Mouse (Mus musculus) liver, postnatal 0 days (tissue): ENCODE data around the gene Alad. TPM values are rescaled to one million over a fixed set of nuclear protein-coding genes. Genes with fewer than 3 reads are reported as not detected.

Source experiments
- ATAC-seq: fragments of 200-750 bp; cut with Nextera tagmentation; 2 replicates; pipeline ENCODE4 v1.8.0; 2017; ENCODE audit warnings: mild to moderate bottlenecking, moderate library complexity
- DNase-seq: peaks from one replicate; pipeline ENCODE4 v3.0.0-alpha.2; 2016
- H3K27ac ChIP-seq: fragments of 300-500 bp; sonication (generic); 2 replicates; pipeline ENCODE4 v1.5.1; 2014; ENCODE audit warnings: antibody characterized with exemption, moderate library complexity, mild to moderate bottlenecking, low read depth
- H3K27me3 ChIP-seq: fragments of 300-500 bp; sonication (generic); 2 replicates; pipeline ENCODE4 v1.6.1; 2014; ENCODE audit warnings: low read length, control low read depth, mixed read lengths; ENCODE audit not compliant: insufficient read depth
- H3K36me3 ChIP-seq: fragments of 300-500 bp; sonication (generic); replicated peaks from 2 replicates; pipeline ENCODE4 v1.6.1; 2014; ENCODE audit warnings: mild to moderate bottlenecking, control low read depth, low read length, moderate library complexity, mixed read lengths; ENCODE audit not compliant: insufficient read depth
- H3K4me1 ChIP-seq: fragments of 300-500 bp; sonication (generic); 2 replicates; pipeline ENCODE4 v1.6.1; 2014; ENCODE audit warnings: antibody characterized with exemption, mild to moderate bottlenecking, control low read depth; ENCODE audit not compliant: insufficient read depth
- H3K4me2 ChIP-seq: fragments of 300-500 bp; sonication (generic); 2 replicates; pipeline ENCODE4 v1.6.1; 2014; ENCODE audit warnings: low read depth, mild to moderate bottlenecking, low read length, moderate library complexity, mixed read lengths
- H3K4me3 ChIP-seq: fragments of 300-500 bp; sonication (generic); 2 replicates; pipeline ENCODE4 v1.5.1; 2014; ENCODE audit warnings: low read depth, low read length
- H3K9ac ChIP-seq: fragments of 300-500 bp; sonication (generic); replicated peaks from 2 replicates; pipeline ENCODE4 v1.6.1; 2014; ENCODE audit warnings: mild to moderate bottlenecking, moderate library complexity
- H3K9me3 ChIP-seq: fragments of 300-500 bp; sonication (generic); 2 replicates; pipeline ENCODE4 v1.6.1; 2016; ENCODE audit warnings: mild to moderate bottlenecking, control low read depth, low read length, mixed read lengths
- CTCF ChIP-seq: sonication (generic); IDR thresholded peaks from 2 replicates; pipeline ENCODE4 v1.5.1; 2016; ENCODE audit warnings: antibody characterized with exemption, low read depth
- EP300 ChIP-seq: IDR thresholded peaks from 2 replicates; pipeline ENCODE4 v1.6.1; 2016; ENCODE audit warnings: antibody characterized with exemption, low read depth, mild to moderate bottlenecking
- WGBS: fragments of 180-500 bp; shearing (Covaris S2); extraction: QIAGEN DNeasy Blood & Tissue Kit; methylation state at CpG from one replicate; pipeline ENCODE4 v1.1.7; 2014; ENCODE audit not compliant: insufficient replicate concordance; 5-methylcytosine and 5-hydroxymethylcytosine counted together
- polyA plus RNA-seq: library from polyadenylated mRNA; unstranded; fragments of >200 nt; fragmentation: Nextera tagmentation; extraction: Ambion mirVana; gene quantifications from 2 replicates; pipeline ENCODE4 v1.2.1, GENCODE M21; 2015

The Alad gene
- polyA plus RNA-seq, 1 experiment from 2014 or later = 303 TPM

DNA sequence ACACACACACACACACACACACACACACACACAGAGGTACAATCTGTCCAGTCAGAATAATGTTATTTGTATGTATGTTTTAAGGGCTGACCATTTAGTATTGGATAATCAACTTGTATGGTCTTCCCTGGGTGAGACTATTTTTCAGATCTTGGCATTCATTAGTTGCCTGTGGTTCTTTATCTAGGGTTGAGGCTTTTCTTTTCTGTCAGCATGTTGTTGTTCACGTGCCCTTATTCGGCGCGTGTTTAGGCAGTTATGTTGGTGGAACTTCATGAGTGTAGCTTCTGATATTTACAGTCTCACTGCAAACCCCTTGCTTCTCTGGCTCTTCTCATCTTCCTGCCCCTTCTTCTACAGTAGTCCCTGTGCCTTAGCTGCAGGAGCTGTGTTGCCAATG, 7.9 kb upstream of the Alad start:
- 47% methylated on average over 4 of the region's 4 CpGs for WGBS
- no peak for TF ChIP-seq EP300
- no peak for TF ChIP-seq CTCF
- DNase-seq (no peak), ATAC-seq (no peak)
- Histone ChIP-seq H3K4me1 (peaks cover 8% of the 10 kb centered on the region; the same call in 1 of the 2 replicates), H3K4me2 (no peak overlapping the region), H3K27ac (no peak overlapping the region), H3K36me3 (0 out of 2 replicates have a peak, but pooled peaks cover 2% of the 10 kb centered on the region), H3K9ac (no peak overlapping the region), H3K27me3 (no peaks in the 10 kb centered on the region), H3K9me3 (no peaks in the 10 kb centered on the region), H3K4me3 (no peak overlapping the region)

GRCm38 (mm10) chr4:62526256-62526655, 6.5 kb upstream of the Alad start:
- no peaks in the 10 kb centered on the region for H3K9me3 ChIP-seq
- DNase-seq = no peak

GRCm38 (mm10) chr4:62525489-62525811, 5.7 kb upstream of the Alad start:
- Histone ChIP-seq H3K9me3 (no peaks in the 10 kb centered on the region), H3K9ac (no peak overlapping the region), H3K27ac (no peak overlapping the region), H3K4me1 (peaks cover 10% of the 10 kb centered on the region; the same call in 1 of the 2 replicates), H3K27me3 (no peaks in the 10 kb centered on the region), H3K4me2 (peak overlapping the region; percentile 85), H3K36me3 (0 out of 2 replicates have a peak, but pooled peaks cover 2% of the 10 kb centered on the region), H3K4me3 (peak overlapping the region; percentile 87)
- ATAC-seq = no peak
- no peak for TF ChIP-seq CTCF
- TF ChIP-seq EP300 = no peak
- DNase-seq = no peak
- 2% methylated on average over 10 of the region's 10 CpGs for WGBS

More at GRCm38 (mm10) chr4:62526256-62526655, 6.5 kb upstream of the Alad start:
- Histone ChIP-seq H3K36me3 (0 out of 2 replicates have a peak, but pooled peaks cover 2% of the 10 kb centered on the region), H3K4me2 (no peak overlapping the region), H3K4me3 (no peak overlapping the region), H3K27me3 (no peaks in the 10 kb centered on the region), H3K27ac (no peak overlapping the region), H3K4me1 (peaks cover 8% of the 10 kb centered on the region; the same call in 1 of the 2 replicates), H3K9ac (no peak overlapping the region)
- TF ChIP-seq EP300 (no peak), CTCF (no peak)
- ATAC-seq = no peak
- 62% methylated on average over 2 of the region's 2 CpGs for WGBS

DNA sequence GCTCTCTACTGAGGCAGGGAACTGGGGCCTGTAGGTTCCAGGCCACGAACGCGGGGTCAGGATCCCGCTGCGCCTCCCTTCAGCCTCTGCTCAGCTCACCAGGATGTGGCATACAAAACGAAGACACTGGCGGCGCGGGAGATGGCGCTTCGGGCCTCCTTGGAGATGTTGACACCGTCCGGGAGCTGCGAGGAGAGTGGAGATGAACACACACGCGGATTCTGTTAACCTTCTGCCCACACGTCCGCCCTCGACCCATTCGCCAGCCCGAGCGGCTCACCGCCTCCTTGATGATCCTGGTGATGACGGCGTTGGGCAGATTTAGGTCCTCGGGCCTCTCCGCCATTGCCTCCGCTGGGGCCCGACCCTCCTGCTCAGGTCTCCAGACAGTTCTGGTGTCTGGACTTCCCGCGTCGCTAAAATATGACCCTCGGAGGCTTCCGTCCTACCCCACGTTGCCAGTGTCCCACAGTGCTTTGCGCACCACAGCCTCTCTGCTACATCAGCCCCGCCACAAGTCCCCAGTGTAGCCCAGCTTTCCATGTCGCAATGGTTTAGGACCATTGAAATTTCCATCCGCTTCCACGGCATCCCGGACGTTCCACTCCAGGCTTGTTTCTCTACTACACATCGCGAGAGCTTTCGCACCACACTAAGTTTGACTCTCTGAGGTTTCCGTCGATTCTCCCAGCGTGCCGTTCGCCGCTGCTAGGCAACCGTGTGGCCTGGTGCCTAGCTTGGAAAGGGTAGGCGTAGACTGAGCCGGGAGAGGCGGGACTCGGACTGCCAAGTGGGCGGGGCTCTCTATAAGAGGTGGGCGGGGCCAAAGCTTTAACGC, 5.2 kb upstream of the Alad start, which contains the start of the genes Pole3 and 4933430I17Rik:
Gene Pole3, minus strand, starts transcription at position 418 of the 838 bp plus-strand sequence.
Gene 4933430I17Rik, plus strand, starts transcription at position 719 of the 838 bp plus-strand sequence.
- DNase-seq (peak; percentile 97), ATAC-seq (peak; percentile 99)
- WGBS = under 1% methylated on average over 59 of the region's 59 CpGs
- no peak for TF ChIP-seq CTCF
- TF ChIP-seq EP300 = peak; percentile 86
- peak within 1 kb of the TSS; percentile 87 for H3K4me3 ChIP-seq
- H3K4me1 ChIP-seq = peaks cover 12% of the 10 kb centered on the region; the same call in 1 of the 2 replicates
- H3K27ac ChIP-seq = peak within 1 kb of the TSS; percentile 81
- H3K9me3 ChIP-seq = no peaks in the 10 kb centered on the region
- peak within 1 kb of the TSS; percentile 85 for H3K4me2 ChIP-seq
- H3K27me3 ChIP-seq = no peaks in the 10 kb centered on the region
- peak within 1 kb of the TSS; percentile 86 for H3K9ac ChIP-seq
- 0 out of 2 replicates have a peak, but pooled peaks cover 2% of the 10 kb centered on the region for H3K36me3 ChIP-seq

DNA sequence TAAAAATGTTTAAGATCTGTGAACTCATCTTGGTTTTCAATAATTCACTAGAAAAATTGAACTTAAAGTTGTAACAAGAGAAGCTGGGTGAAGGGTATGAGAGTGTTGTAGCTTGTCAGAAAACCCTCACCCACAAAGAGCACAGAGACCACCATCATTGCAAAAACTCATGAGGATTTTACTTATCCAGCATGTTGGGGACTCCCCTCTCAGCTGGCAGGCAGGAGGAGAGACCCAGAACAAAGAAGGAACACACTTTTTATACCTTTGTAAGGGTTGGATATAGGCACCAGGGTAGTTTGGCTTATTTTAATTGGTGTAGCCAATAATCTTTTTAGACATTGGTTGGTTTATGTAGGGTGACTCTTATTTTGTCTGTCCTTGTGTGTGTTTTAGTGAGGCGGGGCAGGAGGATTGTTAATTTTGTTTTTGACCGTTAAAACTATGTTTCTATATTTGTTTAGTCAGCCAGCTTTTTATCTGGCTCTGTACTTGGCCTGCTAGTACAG, 1.2 kb upstream of the Alad start:
- Histone ChIP-seq H3K27ac (peak overlapping the region; percentile 93; the same call in 1 of the 2 replicates), H3K9me3 (no peaks in the 10 kb centered on the region), H3K4me2 (peak overlapping the region; percentile 84), H3K36me3 (0 out of 2 replicates have a peak, but pooled peaks cover 2% of the 10 kb centered on the region), H3K27me3 (no peaks in the 10 kb centered on the region), H3K4me3 (no peak overlapping the region), H3K4me1 (peaks cover 31% of the 10 kb centered on the region), H3K9ac (peak overlapping the region; percentile 85; the same call in 1 of the 2 replicates)
- TF ChIP-seq EP300 = no peak
- no peak for TF ChIP-seq CTCF
- WGBS = 54% methylated on average over 2 of the region's 2 CpGs
- DNase-seq (no peak), ATAC-seq (no peak)
